Mouse (Mus musculus): Measurements from ENCODE around the gene Mtif3. TPM values are rescaled to one million over a fixed set of nuclear protein-coding genes. Genes with fewer than 3 reads are reported as not detected.
"Not testable (repeated sequence)": the region's sequence is repeated elsewhere in the genome, so short reads cannot be mapped to it uniquely, and the experiment has no call there.

Mtif3 gene
- total RNA-seq, 1 experiment from 2014 or later: 23.7 TPM

DNA sequence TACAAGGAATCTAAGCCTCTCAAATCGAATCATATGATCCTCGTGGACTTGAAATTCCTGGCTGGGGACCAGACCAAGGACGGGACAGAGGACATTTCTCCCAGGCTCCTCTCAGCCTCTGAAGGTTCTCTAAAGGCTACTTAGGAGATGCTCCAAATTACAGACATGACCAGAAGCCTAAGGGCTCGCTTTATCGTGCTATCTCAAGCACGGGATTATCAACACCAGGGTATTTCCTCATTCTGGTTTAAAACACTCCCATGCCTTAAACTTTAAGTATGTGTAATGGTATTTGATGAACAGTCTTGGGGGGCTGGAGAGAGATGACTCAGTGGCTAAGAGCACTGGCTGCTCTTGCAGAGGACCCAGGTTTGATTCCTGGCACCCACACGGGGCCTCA, 32.2 kb downstream of the Mtif3 start:
- no peak for ATAC-seq (replicated peaks in 1 of 2; ENCODE audit: insufficient read depth in 1 of 2, low FRiP score in 2 of 2, low TSS enrichment in 1 of 2, low read depth in 1 of 2, poor library complexity in 2 of 2, severe bottlenecking in 2 of 2)

DNA sequence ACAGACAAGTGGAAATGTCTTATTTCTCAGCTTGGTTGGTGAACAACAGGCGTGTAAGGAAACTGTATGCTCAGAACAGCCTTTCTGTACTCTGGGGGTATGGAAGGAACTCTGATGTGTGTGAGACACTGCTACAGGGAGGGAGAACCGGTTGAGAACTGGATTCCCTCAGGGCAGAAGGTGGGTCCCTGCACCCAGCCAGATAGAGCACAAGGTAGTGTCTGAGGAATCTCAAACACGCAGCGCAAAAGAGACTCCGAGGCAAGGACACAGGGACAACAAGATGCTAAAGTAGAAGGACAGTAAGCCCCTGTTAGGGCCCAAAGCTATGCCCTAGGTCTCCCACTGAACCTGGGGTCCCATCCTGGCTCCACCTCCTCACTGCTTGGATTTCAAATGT, 36.9 kb downstream of the Mtif3 start:
- ATAC-seq (replicated peaks in 1 of 2; ENCODE audit: insufficient read depth in 1 of 2, low FRiP score in 2 of 2, low TSS enrichment in 1 of 2, low read depth in 1 of 2, poor library complexity in 2 of 2, severe bottlenecking in 2 of 2): no peak

DNA sequence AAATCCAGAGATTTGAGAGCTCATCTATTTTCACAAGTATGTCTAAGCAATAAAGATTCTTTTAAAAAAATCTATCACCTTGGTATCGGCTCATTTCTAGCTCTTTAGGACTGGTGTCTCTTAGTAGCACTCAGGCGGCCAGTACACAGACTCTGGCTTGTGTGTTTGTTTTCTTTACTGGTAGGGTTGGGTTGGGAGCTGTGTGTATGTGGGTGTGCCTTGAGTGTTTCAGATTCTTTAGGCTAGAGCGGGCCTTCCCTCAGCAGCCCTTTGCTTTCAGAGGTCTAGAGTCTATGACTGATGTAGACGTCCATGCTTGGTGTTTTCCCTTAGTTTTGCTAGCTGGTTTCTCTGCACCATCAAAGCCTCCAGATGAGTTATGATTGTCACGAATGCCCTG, 40.1 kb downstream of the Mtif3 start:
- ATAC-seq (replicated peaks in 1 of 2; ENCODE audit: insufficient read depth in 1 of 2, low FRiP score in 2 of 2, low TSS enrichment in 1 of 2, low read depth in 1 of 2, poor library complexity in 2 of 2, severe bottlenecking in 2 of 2): no peak

DNA sequence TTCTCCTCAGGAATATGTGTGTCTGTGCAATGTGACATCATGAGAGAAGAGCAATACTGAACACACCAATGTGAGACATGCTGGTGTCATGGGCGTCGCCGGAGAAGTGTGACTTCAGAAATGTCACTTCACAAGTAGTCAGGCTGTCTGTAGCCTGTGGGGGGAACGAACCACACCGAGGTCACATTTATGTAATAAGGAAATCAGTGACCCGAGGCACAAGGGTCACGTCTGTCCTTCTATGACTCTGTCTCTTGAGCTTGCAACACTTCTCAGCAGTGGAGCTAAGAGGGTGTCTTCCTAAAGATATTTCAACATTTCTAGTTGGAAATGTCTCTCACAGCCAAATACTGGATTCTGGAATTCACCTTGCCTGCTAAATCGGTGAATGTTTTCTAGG, 42.4 kb downstream of the Mtif3 start:
- ATAC-seq (replicated peaks in 1 of 2; ENCODE audit: insufficient read depth in 1 of 2, low FRiP score in 2 of 2, low TSS enrichment in 1 of 2, low read depth in 1 of 2, poor library complexity in 2 of 2, severe bottlenecking in 2 of 2): no peak

DNA sequence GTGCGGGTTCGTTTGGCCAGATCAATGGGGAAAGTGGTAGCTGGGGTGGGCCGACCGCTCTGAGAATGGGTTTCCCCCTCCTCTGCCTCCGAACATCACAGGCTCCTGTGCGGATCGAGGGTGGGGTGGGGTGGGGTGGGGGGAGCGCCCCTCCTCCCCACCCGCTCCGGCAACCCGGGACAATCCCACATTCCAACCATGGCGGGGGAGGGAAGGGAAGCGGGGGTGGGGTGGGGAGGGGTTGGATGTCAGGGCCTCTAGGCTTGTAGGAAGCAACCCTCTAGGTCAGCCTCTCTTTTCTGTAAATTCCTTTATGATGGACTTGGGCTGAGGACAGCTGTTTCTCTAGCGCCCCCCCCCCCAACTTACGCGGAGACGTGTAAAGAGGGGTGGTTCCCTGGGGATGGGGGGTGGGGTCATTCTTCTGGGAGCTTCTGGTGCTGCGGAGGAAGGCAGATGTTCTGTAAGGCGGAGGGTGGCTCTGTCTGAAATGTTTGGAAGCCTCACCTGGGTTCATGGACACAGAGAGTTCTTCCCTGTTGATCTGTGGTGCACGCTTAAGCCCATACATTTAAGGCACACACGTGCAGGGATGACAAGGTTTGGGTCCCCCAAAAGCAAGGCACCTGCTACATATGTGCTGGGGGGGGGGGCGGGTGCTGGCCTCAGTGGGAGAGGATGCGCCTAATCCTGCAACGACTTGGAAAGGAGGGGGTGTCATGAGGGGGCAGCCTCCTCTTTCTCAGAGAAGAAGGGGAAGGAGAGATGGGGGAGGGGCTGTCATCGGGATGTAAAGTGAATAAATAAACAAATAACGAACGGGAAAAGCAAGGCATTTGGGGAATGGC, 43.1 kb downstream of the Mtif3 start:
- ATAC-seq (replicated peaks in 1 of 2; ENCODE audit: insufficient read depth in 1 of 2, low FRiP score in 2 of 2, low TSS enrichment in 1 of 2, low read depth in 1 of 2, poor library complexity in 2 of 2, severe bottlenecking in 2 of 2): no peak

DNA sequence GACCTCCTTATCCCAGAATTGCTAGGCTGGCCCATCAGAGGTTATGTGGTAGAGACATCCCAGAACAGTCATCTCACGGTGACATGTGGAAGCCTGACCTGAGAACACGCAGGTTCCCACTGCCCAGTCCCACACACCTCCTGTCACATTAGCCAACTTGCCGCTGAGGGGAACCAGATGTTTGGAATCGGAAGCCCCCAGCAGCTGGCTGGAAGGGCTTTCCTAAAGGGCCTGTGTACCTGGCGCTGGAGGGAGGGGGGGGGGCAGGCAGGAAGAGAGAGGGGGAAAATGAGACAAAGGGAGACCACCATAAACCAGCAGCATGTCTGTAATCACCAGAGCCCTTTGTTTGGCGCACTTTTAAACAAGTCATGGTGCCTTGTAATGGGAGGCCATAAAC, 43.7 kb downstream of the Mtif3 start:
- no peak for ATAC-seq (replicated peaks in 1 of 2; ENCODE audit: insufficient read depth in 1 of 2, low FRiP score in 2 of 2, low TSS enrichment in 1 of 2, low read depth in 1 of 2, poor library complexity in 2 of 2, severe bottlenecking in 2 of 2)

DNA sequence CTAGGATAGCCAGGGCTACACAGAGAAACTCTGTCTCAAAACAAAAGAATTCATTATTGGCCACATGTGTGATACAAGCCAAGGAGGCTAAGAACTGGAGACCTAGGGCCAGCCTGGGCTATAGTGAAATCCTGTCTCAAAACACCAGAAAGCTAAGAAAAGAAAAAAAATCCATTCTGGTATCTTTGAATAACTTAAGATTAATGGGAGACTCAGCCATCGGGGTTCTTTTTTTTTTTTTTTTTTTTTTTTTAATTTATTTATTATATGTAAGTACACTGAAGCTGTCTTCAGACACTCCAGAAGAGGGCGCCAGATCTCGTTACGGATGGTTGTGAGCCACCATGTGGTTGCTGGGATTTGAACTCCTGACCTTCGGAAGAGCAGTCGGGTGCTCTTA, 46.2 kb downstream of the Mtif3 start:
- not testable (repeated sequence) for ATAC-seq (replicated peaks in 1 of 2; ENCODE audit: insufficient read depth in 1 of 2, low FRiP score in 2 of 2, low TSS enrichment in 1 of 2, low read depth in 1 of 2, poor library complexity in 2 of 2, severe bottlenecking in 2 of 2)

DNA sequence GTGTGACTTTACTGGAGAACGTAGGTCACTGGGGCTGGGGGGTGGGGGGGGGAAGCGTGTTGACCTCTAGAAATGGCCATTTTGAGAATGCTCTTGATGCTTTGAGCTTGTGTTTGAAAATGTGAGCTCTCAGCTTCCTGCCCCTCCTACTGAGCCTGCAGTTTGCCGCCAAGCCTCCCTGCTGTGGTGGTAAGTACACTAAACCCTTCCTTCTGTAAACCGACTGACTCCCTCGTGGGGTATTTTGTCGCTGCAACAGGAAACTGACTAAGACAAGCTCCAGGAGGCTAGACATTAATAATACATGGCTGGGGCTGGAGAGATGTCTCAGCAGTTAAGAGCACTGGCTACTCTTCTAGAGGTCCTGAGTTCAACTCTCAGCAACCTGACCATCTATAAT, 46.8 kb downstream of the Mtif3 start:
- no peak for ATAC-seq (replicated peaks in 1 of 2; ENCODE audit: insufficient read depth in 1 of 2, low FRiP score in 2 of 2, low TSS enrichment in 1 of 2, low read depth in 1 of 2, poor library complexity in 2 of 2, severe bottlenecking in 2 of 2)

DNA sequence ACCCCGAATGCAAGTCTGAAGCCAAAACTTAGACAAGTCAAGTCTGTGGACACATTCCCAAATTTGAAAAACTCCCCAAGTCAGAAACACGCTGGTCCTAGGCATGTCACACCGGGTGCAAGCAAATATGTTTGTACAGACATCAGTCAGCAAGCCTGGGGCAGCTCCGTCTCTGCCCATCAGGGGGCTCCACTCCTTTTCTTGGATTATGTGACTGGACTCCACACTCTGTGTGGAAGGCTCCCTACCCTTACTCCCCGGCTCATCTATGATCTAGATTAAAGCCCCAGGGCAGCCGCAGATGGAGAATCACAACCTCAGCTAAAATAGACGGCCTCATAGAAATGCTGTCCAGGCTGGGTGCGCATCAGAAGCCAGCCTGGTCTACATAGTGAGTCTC, 47.3 kb downstream of the Mtif3 start:
- no peak for ATAC-seq (replicated peaks in 1 of 2; ENCODE audit: insufficient read depth in 1 of 2, low FRiP score in 2 of 2, low TSS enrichment in 1 of 2, low read depth in 1 of 2, poor library complexity in 2 of 2, severe bottlenecking in 2 of 2)

DNA sequence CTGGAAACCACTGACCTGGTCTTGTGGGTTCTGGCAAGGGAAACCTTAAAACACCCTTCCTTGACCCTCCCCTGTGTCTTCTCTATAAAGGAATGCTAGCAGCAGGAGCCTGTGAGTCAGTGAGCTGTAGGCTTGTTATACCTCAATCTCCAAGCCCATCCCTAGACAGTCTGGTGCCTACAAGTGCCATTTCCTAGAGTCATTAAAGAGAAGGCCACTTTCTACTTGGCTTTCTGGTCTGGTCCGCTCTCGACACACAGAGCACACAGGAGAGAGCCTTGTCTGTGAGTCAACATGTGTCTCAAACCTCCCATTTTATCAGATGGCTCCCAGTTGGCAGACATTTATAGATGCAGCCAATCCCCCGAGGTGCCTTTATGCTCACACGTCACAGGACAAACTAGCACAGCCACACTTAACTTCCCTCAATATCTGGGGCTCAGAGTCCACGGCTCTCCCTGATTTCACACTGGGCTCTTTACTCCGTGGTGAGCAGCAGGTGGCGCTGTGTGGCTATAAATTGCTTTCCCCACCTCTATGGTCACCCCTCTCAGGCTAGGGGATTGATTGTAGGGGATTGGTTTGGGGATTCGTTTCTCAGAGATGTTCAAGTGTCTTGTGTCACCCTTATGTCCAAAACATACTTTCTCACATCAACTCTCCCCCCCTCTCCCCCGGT, 49.4 kb downstream of the Mtif3 start:
- ATAC-seq (replicated peaks in 1 of 2; ENCODE audit: insufficient read depth in 1 of 2, low FRiP score in 2 of 2, low TSS enrichment in 1 of 2, low read depth in 1 of 2, poor library complexity in 2 of 2, severe bottlenecking in 2 of 2): peak; percentile 65 to 77

DNA sequence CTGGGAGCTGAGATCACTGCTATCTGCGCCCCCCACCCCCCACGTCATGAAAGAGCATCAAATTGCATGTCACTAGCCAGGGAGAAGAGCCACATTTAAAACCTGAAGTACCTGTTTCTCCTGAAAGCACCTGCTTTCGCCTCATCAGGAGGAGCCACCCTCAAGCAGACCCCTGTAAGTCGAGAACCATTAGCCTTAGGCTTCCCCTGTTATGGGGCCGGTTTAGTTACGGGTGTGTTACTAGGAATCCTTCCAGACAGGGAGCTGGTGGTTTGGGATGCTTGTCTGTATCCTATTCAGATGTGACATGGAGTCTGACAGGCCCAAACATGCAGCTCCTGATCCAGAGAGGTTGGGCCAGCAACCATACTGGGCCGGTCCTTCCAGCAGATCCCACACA, 50.2 kb downstream of the Mtif3 start:
- ATAC-seq (replicated peaks in 1 of 2; ENCODE audit: insufficient read depth in 1 of 2, low FRiP score in 2 of 2, low TSS enrichment in 1 of 2, low read depth in 1 of 2, poor library complexity in 2 of 2, severe bottlenecking in 2 of 2): no peak

DNA sequence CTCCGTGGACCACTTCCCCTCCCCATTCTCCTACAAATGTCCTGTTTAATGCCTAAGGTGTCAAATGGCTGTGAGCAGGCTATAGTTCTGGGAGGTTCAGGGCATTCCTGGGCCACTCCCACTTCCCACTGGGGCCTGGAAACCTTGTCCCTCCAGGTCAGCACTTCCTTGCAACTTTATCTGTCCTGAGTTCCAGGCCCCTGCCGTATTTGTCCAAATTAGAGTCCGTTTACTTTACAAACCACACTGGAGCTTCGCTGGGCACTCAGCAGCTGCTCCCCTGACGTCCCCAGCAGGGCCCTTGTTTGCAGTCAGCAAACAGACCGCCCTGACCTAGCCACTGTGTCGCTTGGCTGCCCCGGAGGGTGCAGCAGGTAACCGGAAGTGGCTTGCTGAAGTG, 51.4 kb downstream of the Mtif3 start:
- ATAC-seq (replicated peaks in 1 of 2; ENCODE audit: insufficient read depth in 1 of 2, low FRiP score in 2 of 2, low TSS enrichment in 1 of 2, low read depth in 1 of 2, poor library complexity in 2 of 2, severe bottlenecking in 2 of 2): no peak

DNA sequence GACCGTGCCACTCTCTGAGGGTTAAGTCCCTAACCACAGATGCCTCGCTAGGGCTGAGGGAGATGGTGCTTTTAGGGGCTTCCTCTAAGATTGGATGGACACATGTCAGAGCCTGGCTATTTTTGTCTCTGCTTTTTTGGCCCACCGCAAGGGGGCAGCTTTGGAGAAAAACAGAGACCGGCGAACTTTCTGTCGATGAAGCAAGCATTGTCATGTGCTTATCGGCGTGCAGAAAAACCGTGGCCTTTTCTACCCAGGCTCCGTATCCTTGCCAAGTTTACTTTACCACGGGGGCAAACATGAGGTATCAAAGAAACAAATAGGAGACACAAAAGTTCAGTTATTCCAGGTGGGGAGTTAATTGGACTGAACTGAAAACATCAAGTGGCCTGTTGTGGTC, 55.0 kb downstream of the Mtif3 start:
- ATAC-seq (replicated peaks in 1 of 2; ENCODE audit: insufficient read depth in 1 of 2, low FRiP score in 2 of 2, low TSS enrichment in 1 of 2, low read depth in 1 of 2, poor library complexity in 2 of 2, severe bottlenecking in 2 of 2): no peak

DNA sequence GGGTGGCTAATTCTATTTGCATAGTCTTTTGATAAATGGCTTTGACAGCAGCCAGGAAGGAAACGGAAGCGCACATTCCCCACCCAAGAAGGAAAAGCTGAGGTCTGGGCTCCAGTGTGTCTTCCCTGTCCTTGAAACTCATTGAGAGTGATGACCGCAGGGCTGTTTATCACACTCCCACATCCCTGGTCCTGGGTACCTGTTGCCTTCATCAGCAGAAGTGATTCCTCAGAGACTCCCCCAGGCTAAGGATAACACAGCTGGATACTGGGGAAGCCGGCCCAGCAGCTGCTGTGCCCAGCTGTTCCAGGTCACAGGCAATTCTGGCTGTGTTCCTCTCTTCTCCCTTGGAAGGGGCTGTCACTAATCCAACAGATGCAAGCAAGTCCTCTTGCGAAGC, 56.1 kb downstream of the Mtif3 start:
- ATAC-seq (replicated peaks in 1 of 2; ENCODE audit: insufficient read depth in 1 of 2, low FRiP score in 2 of 2, low TSS enrichment in 1 of 2, low read depth in 1 of 2, poor library complexity in 2 of 2, severe bottlenecking in 2 of 2): no peak

DNA sequence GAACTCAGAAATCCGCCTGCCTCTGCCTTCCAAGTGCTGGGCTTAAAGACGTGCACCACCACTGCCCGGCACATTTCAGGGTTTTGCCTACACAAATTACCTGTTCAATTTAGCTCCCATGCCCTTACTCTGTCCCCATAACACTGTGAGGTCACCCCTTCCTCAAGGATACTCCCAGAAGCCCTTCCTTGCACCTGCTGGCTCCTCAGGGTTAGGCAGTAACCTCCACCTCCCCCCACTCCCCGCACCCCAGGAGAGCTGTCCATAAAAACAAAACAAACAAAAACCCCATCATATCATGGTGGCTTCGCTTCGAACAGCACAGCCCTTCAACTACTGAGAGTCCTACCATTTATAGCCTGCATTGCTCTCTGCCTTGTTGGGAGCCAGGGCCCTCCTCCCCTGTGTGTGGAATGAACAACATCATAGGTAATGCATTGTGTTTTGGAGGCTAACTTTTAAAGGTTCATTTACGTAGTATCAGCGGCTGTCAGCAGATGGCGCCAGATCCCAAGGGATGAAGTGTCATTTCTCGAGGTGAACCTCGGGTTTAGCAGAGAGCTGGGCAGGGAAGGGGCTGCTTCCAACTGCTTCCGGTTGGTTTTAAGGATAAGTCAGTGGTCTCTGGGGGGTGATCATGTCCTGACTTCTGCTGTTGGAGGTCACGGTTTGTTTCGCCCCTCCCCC, 58.0 kb downstream of the Mtif3 start:
- ATAC-seq (replicated peaks in 1 of 2; ENCODE audit: insufficient read depth in 1 of 2, low FRiP score in 2 of 2, low TSS enrichment in 1 of 2, low read depth in 1 of 2, poor library complexity in 2 of 2, severe bottlenecking in 2 of 2): peak in 1 of 2 experiments; percentile 80; a peak in 2 of 4 replicates

DNA sequence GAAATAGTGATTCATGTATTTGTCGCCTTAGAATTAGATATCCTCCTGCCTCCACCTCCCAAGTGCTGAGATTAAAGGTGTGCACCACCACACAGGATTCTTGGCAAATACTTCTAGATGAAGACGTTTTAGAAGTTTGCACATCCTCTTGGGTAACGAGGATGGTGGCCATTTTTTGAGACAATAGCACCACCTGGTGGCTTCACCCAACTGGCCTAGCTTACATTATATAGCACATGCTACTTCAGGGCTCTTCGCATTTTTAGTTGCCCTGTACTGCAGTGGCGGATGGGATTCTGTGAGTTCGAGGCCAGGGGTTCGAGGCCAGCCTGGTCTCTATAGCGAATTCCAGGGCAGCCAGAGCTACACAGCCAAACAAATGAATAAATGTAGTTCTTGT, 59.2 kb downstream of the Mtif3 start:
- ATAC-seq (replicated peaks in 1 of 2; ENCODE audit: insufficient read depth in 1 of 2, low FRiP score in 2 of 2, low TSS enrichment in 1 of 2, low read depth in 1 of 2, poor library complexity in 2 of 2, severe bottlenecking in 2 of 2): peak; percentile 55 to 72; a peak in 3 of 4 replicates

Data from hematopoietic stem cell, adult 5-6 weeks (primary cell).